Mouse (Mus musculus): ENCODE measurements around the gene Cacna2d3.

DNA sequence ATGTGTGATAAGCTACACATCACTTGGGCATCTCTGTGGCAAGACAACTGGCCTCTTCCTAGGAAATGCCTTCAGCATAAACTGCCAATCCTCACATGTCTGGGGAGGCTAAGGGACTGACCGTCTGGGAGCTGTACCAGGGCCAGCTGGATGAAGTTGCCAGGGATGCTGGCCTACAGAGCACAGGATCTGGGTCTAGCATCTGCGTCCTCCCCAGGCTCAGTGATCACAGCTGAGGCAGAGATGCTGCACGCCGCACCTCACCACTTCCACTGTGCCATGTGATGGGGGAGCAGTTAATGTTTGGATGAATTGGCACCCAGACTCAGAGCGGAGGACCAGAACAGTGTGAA is 397.3 kb downstream of the Cacna2d3 start:
- TF ChIP-seq CTCF (IDR thresholded peaks at IDR 0.05; ENCODE audit: control insufficient read depth, insufficient read depth, insufficient replicate concordance, low read depth, low read length): no peak
- no peak for TF ChIP-seq POLR2A (IDR thresholded peaks at IDR 0.05; ENCODE audit: control insufficient read depth, low read depth, low read length)

All from testis, adult 2 months (tissue).